Mouse (Mus musculus) cerebellum, adult 18-20 months (tissue): ENCODE results near the gene Gm20388.

Experiments
- DNase-seq, 2 experiments: peaks; one replicate each; pipeline ENCODE4 v3.0.0; 2021

Gene Gm20388

GRCm38 (mm10) chr8:122266867-122267266, 2356.2 kb downstream of the Gm20388 start:
- DNase-seq = peak; percentile 41 to 50

- no peak for DNase-seq
Observed at GRCm38 (mm10) chr8:122268861-122269260, 2358.2 kb downstream of the Gm20388 start.

GRCm38 (mm10) chr8:122269404-122269803, 2358.8 kb downstream of the Gm20388 start:
- peak; percentile 86 to 92 for DNase-seq

DNA sequence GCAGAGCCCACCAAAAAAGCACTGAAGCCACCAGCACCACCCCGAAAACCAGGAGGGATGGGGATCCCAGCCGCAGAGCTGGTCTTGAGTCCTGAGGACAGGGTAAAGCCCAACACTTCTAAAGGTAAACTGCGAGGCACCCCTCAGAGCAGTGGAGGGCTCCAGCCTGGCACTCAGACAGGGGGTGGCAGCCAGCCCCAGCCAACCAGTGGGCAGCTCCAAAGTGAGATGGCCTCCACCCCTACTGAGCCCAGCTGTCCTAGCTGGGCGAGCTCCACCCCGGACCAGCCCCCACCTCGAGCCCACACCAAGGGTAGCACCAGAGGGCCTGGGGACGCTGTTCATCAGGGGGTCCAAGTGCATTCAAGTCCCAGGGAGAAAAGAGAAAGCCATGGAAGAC, 2359.9 kb downstream of the Gm20388 start:
- peak in 1 of 2 experiments; percentile 8 for DNase-seq

DNA sequence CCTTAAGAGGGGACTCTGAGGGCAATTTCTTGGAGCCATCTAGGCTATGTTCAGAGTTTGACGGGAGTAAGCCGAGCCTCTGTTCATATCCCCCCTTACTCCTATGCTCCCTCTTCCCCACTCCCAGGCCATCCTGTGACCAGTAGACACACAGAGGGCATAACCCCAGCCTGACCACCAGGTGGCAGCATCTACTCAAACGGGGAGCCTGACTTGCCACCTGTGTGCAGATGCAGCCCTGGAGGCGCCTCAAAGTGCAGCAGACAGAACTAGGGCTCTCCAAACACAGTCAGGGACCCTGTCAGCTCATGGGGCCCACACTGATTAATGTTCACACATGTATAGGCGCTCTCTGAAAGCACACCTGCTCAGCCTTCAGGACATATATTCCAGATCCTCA, 2362.5 kb downstream of the Gm20388 start:
- peak; percentile 83 for DNase-seq

DNA sequence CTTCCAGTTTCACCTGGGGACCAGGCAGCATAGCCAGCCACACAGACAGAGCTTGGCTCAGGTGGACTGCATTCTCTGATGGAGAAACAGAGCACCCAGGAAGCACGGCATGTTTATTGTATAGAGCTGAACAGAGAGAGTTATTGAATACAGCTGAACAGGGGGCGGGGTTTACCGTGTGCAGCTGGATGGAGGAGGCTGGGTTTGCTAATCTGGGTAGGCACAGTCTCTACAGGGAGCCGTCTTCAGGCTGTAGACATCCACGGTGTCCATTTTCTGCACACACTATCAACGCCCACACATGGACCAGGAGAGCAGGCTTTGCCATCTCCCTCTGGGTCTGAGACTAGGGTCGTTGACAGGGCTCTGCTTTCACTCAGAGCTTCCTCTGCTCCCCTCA, 2363.2 kb downstream of the Gm20388 start:
- no peak for DNase-seq

DNA sequence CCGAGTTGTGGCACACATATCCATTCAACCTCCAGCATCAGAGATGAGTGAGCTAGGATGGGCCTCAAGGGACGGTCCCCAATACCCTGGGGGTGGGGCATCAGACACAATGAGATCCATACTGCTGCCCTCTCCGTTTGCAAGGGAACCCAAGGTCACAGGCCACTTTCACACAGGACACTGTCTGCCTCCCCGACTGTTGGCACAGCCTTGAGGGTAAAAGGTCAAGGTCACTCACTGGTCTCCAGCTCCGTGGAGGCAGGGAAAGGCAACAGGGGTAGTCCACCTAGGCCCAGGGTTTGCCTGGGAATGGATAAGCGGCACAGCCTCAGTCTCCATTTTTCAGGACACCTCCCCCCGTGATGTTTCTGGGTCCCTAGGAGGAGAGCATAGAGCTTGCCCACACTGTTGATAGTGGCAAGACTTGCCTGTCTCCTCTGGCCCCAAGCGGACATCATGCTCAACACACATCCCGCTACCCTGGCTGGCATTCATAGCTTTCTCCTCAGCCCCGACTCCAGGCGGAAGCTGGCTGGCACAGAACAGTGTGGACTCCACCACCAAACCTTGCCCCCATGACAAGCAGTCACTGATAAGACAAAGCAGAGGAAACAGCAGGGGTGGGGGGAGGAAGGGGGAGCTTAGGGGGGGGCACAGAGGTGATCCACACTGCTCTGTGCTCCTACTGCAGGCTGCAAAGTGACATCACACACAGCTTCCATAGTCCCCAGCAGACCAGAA, 2364.2 kb downstream of the Gm20388 start:
- no peak for DNase-seq

DNA sequence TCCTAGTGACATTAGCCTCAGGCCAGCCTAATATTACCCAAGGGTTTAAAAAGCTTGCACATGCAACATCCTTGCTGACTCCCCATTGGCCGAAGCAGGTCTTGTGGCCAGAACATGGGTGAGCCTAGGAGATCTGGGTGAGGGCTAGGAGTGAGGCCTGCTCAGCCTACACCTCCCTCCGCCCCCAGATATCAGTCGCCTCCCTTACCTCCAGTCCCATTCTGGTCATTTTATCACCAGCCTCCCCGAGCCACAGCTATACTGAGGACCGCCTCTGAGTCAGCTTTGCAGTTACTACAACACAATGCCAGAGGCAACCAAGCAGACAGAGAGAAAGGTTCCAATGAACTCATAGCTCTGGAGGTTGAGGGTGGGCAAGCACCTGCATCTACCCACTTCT, 2365.7 kb downstream of the Gm20388 start:
- DNase-seq = no peak

GRCm38 (mm10) chr8:122277204-122277995, 2366.8 kb downstream of the Gm20388 start:
- DNase-seq = no peak

- DNase-seq = no peak
Observed at GRCm38 (mm10) chr8:122280156-122280555, 2369.5 kb downstream of the Gm20388 start.

GRCm38 (mm10) chr8:122280588-122281316, 2370.1 kb downstream of the Gm20388 start:
- no peak for DNase-seq

- peak; percentile 99 for DNase-seq
Observed at GRCm38 (mm10) chr8:122281317-122282034, 2370.8 kb downstream of the Gm20388 start.

DNA sequence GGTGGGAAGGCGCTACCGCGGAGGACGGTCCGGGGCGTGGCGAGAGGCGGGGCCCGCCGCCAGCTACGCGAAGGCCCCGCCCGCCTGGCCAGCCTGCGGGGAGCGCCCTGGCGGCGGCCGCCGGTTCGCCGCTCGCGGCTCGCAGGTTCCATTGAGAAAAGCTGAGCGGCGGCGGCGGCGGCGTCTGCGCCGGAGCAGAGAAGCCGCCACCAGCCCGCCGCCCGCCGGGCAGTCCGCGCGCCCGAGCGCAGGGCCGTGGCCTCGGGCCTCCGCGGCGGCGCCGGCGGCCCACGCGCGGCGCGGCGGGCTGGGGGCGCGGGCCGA, 2371.4 kb downstream of the Gm20388 start, which contains the start of gene Zfpm1:
Gene Zfpm1, plus strand, starts transcription at position 107 of the 324 bp plus-strand sequence.
- no peak for DNase-seq

GRCm38 (mm10) chr8:122282501-122283355, 2372.1 kb downstream of the Gm20388 start:
- peak in 1 of 2 experiments; percentile 50 for DNase-seq

- DNase-seq = peak in 1 of 2 experiments; percentile 50
Observed at GRCm38 (mm10) chr8:122283356-122284202, 2372.9 kb downstream of the Gm20388 start.

DNA sequence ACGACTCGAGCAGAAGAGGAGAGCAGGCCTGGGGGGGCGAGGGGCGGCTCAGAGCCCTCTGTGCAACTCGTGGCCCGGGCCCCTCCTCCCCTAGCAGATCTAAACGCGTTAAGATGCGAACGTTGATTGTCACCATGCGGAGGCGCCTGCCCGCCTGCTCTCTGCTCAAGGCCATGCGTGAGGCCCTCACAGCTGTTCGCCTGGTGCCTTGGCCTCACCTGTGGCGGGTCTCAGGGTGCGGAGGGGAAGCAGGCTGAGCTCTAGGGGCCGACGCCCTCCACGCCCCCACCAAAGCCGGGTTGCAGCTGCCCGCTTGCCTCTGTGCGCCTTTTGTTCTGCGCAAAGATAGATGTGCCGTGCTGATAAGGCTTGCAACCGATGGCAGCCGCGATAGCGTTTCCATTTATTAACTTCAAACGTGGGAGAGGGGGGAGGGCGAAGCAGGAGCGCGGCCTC, 2373.6 kb downstream of the Gm20388 start:
- DNase-seq = peak; percentile 54

DNA sequence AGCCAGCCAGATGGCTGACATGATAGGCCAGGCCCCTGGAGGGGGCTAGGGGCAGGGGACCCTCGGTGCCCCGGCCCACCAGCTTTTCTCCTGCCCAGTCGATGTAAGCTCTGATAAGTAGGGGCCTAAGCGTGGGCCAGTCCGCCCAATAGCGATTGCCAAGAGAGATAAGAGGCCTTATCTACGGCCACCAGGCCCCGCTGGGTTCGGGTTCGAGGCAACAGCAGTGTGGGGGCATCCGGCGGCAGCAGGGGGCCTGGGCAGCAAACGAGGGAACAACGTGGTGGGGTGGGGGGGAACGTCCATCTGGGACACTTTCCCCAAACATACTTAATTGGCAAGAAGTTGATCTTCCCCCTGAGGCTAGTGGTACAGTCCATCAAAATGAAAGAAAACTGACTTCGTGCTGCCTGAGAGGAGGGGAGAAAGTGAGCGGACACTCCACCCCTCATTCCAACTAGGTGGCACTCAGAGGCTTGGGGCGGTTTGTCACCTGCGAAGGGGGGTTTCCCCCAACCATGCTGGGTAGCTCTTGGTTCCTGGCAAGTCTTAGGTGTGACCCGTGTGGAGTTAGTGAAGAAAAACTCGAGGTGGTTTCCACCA, 2374.1 kb downstream of the Gm20388 start:
- no peak for DNase-seq

GRCm38 (mm10) chr8:122285727-122286126, 2375.1 kb downstream of the Gm20388 start:
- peak in 1 of 2 experiments; percentile 38 for DNase-seq

DNA sequence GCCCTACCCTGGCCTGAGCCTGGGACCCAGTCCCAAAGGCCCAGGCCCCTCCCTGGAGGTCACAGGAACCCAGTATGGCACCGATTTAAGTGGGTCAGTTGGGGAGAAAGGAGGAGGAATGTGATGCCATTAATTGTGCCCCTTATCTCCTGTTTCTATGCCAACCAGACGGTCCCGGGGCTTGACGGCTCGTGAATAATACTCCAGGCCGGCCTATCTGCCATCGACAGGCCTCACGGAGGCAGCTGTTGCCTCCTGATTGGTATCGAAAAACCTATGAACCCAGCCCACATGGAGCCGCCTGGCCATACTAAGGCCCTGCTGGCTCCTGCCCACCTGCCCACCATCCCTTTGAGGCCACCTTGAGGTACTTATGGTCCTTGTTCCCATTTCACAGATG, 2376.3 kb downstream of the Gm20388 start:
- no peak for DNase-seq

GRCm38 (mm10) chr8:122287742-122288141, 2377.1 kb downstream of the Gm20388 start:
- DNase-seq = no peak
